Mouse (Mus musculus) kidney, adult 11 months (tissue): ENCODE measurements around the gene Rerg.

Experiments
- DNase-seq: peaks from one replicate; pipeline ENCODE4 v3.0.0; 2022

Rerg gene

GRCm38 (mm10) chr6:137071466-137071865 lies 98.8 kb downstream of the Rerg start:
- DNase-seq, result no peak

- no peak for DNase-seq
These were observed 104.8 kb downstream of the Rerg start for GRCm38 (mm10) chr6:137065506-137065905.

GRCm38 (mm10) chr6:137064786-137065185 lies 105.5 kb downstream of the Rerg start:
- DNase-seq, result no peak

GRCm38 (mm10) chr6:137063239-137063940 lies 106.9 kb downstream of the Rerg start:
- DNase-seq, result no peak

GRCm38 (mm10) chr6:137061880-137062531 lies 108.3 kb downstream of the Rerg start:
- DNase-seq, result no peak

- DNase-seq, result no peak
These were observed 109.7 kb downstream of the Rerg start for GRCm38 (mm10) chr6:137060595-137060994.

GRCm38 (mm10) chr6:137058257-137058656 lies 112.0 kb downstream of the Rerg start:
- no peak for DNase-seq

GRCm38 (mm10) chr6:137054073-137054472 lies 116.2 kb downstream of the Rerg start:
- DNase-seq, result no peak

GRCm38 (mm10) chr6:137053464-137053863 lies 116.8 kb downstream of the Rerg start:
- no peak for DNase-seq

- DNase-seq, result no peak
These were observed 117.3 kb downstream of the Rerg start for GRCm38 (mm10) chr6:137053006-137053405.

- DNase-seq, result no peak
These were observed 123.3 kb downstream of the Rerg start for GRCm38 (mm10) chr6:137047036-137047435.

- no peak for DNase-seq
These were observed 125.2 kb downstream of the Rerg start for GRCm38 (mm10) chr6:137045011-137045504.

GRCm38 (mm10) chr6:137035611-137036395 lies 134.5 kb downstream of the Rerg start:
- peak; percentile 25 for DNase-seq

- DNase-seq, result no peak
These were observed 139.6 kb downstream of the Rerg start for GRCm38 (mm10) chr6:137030611-137031097.

- DNase-seq, result no peak
These were observed 140.2 kb downstream of the Rerg start for GRCm38 (mm10) chr6:137029931-137030610.

- no peak for DNase-seq
These were observed 144.8 kb downstream of the Rerg start for GRCm38 (mm10) chr6:137025461-137025860.

GRCm38 (mm10) chr6:137024541-137024940 lies 145.8 kb downstream of the Rerg start:
- no peak for DNase-seq

- DNase-seq, result no peak
These were observed 152.9 kb downstream of the Rerg start for GRCm38 (mm10) chr6:137017216-137017973.

- no peak for DNase-seq
These were observed 156.0 kb downstream of the Rerg start for GRCm38 (mm10) chr6:137014346-137014745.

- no peak for DNase-seq
These were observed 159.1 kb downstream of the Rerg start for GRCm38 (mm10) chr6:137011187-137011586.
